Mouse (Mus musculus): ENCODE measurements around the gene Wdr44. TPM values are rescaled to one million over a fixed set of nuclear protein-coding genes. Genes with fewer than 3 reads are reported as not detected.
"Not testable (repeated sequence)": the region's sequence is repeated elsewhere in the genome, so short reads cannot be mapped to it uniquely, and the experiment has no call there.

The Wdr44 gene
- total RNA-seq (2021), result 10 to 100 TPM; 21.0 to 25.2 TPM
- long read RNA-seq, experiment 1, full-length matches to known transcripts, result 14 of 18 reads
- long read RNA-seq, experiment 1, partial matches to known transcripts, result 2 of 18 reads
- long read RNA-seq, experiment 1, other reads (novel, unspliced or antisense), result 2 of 18 reads
- long read RNA-seq, experiment 2, full-length matches to known transcripts, result 16 of 20 reads
- long read RNA-seq, experiment 2, partial matches to known transcripts, result 2 of 20 reads
- long read RNA-seq, experiment 2, other reads (novel, unspliced or antisense), result 2 of 20 reads

GRCm38 (mm10) chrX:23692722-23693442 is at the start of gene Wdr44:
TSS of gene Wdr44 (plus strand) at chrX:23693051.
- DNase-seq (ENCODE audit: low spot score in 2 of 2), result peak; percentile 88 to 92

GRCm38 (mm10) chrX:23648371-23648770 is 44.5 kb upstream of the Wdr44 start:
- DNase-seq (ENCODE audit: low spot score in 2 of 2), result no peak

- DNase-seq (ENCODE audit: low spot score in 2 of 2), result no peak
Measured at GRCm38 (mm10) chrX:23662216-23662615, 30.6 kb upstream of the Wdr44 start.

- DNase-seq (ENCODE audit: low spot score in 2 of 2), result no peak
Measured at GRCm38 (mm10) chrX:23673193-23673592, 19.7 kb upstream of the Wdr44 start.

GRCm38 (mm10) chrX:23675450-23675849 is 17.4 kb upstream of the Wdr44 start:
- no peak for DNase-seq (ENCODE audit: low spot score in 2 of 2)

GRCm38 (mm10) chrX:23676583-23676982 is 16.3 kb upstream of the Wdr44 start:
- DNase-seq (ENCODE audit: low spot score in 2 of 2), result no peak

- no peak for DNase-seq (ENCODE audit: low spot score in 2 of 2)
Measured at GRCm38 (mm10) chrX:23677511-23677910, 15.3 kb upstream of the Wdr44 start.

- DNase-seq (ENCODE audit: low spot score in 2 of 2), result peak in 1 of 2 experiments; percentile 10
Measured at GRCm38 (mm10) chrX:23692336-23692721, 522 bp upstream of the Wdr44 start.

- DNase-seq (ENCODE audit: low spot score in 2 of 2), result no peak
Measured at GRCm38 (mm10) chrX:23693443-23694400, 871 bp downstream of the Wdr44 start.

GRCm38 (mm10) chrX:23694588-23694987 is 1.7 kb downstream of the Wdr44 start:
- DNase-seq (ENCODE audit: low spot score in 2 of 2), result no peak

- no peak for DNase-seq (ENCODE audit: low spot score in 2 of 2)
Measured at GRCm38 (mm10) chrX:23695109-23695508, 2.3 kb downstream of the Wdr44 start.

GRCm38 (mm10) chrX:23697346-23697745 is 4.5 kb downstream of the Wdr44 start:
- no peak for DNase-seq (ENCODE audit: low spot score in 2 of 2)

- no peak for DNase-seq (ENCODE audit: low spot score in 2 of 2)
Measured at GRCm38 (mm10) chrX:23699023-23699422, 6.2 kb downstream of the Wdr44 start.

- DNase-seq (ENCODE audit: low spot score in 2 of 2), result no peak
Measured at GRCm38 (mm10) chrX:23717247-23717646, 24.4 kb downstream of the Wdr44 start.

- DNase-seq (ENCODE audit: low spot score in 2 of 2), result no peak
Measured at GRCm38 (mm10) chrX:23727463-23727862, 34.6 kb downstream of the Wdr44 start.

- DNase-seq (ENCODE audit: low spot score in 2 of 2), result no peak
Measured at GRCm38 (mm10) chrX:23754671-23755070, 61.8 kb downstream of the Wdr44 start.

GRCm38 (mm10) chrX:23767849-23768248 is 75.0 kb downstream of the Wdr44 start:
- no peak for DNase-seq (ENCODE audit: low spot score in 2 of 2)

- no peak for DNase-seq (ENCODE audit: low spot score in 2 of 2)
Measured at GRCm38 (mm10) chrX:23807125-23807524, 114.3 kb downstream of the Wdr44 start.

- no peak for DNase-seq (ENCODE audit: low spot score in 2 of 2)
Measured at GRCm38 (mm10) chrX:23810365-23810764, 117.5 kb downstream of the Wdr44 start.

GRCm38 (mm10) chrX:23813287-23813686 is 120.4 kb downstream of the Wdr44 start:
- DNase-seq (ENCODE audit: low spot score in 2 of 2), result not testable (repeated sequence)

- not testable (repeated sequence) for DNase-seq (ENCODE audit: low spot score in 2 of 2)
Measured at GRCm38 (mm10) chrX:23822885-23823284, 130.0 kb downstream of the Wdr44 start.
